Mouse (Mus musculus): ENCODE measurements around the gene Pax3. TPM values are rescaled to one million over a fixed set of nuclear protein-coding genes. Genes with fewer than 3 reads are reported as not detected.

The Pax3 gene
- polyA plus RNA-seq, 1 experiment: 0.10 TPM

- Histone ChIP-seq H3K79me2 (ENCODE audit: control insufficient read depth, insufficient read depth) (no peaks in the 10 kb centered on the region), H3K27me3 (ENCODE audit: control insufficient read depth, insufficient read depth, insufficient read length) (no peaks in the 10 kb centered on the region), H3ac (ENCODE audit: control insufficient read depth, insufficient read length) (no peak overlapping the region), H3K4me2 (ENCODE audit: low read depth) (no peak overlapping the region), H3K36me3 (ENCODE audit: control insufficient read depth, insufficient read depth) (no peaks in the 10 kb centered on the region), H3K4me3 (no peak overlapping the region)
- TF ChIP-seq POLR2A (IDR thresholded peaks at IDR 0.05; ENCODE audit: insufficient read length, low read depth) (no peak), MYOG (IDR thresholded peaks at IDR 0.05; ENCODE audit: control insufficient read depth in 1 of 3, insufficient read depth in 1 of 3, insufficient read length in 2 of 3, low read depth in 2 of 3) (no peak), SRF (IDR thresholded peaks at IDR 0.05; ENCODE audit: control insufficient read depth, insufficient read length, low read depth) (no peak), POLR2AphosphoS2 (IDR thresholded peaks at IDR 0.05; ENCODE audit: insufficient read length, low read depth) (no peak), USF1 (IDR thresholded peaks at IDR 0.05; ENCODE audit: low read depth) (no peak), CEBPB (IDR thresholded peaks at IDR 0.05; ENCODE audit: insufficient read depth, poor library complexity, severe bottlenecking) (no peak), MYOD1 (IDR thresholded peaks at IDR 0.05; ENCODE audit: control insufficient read depth in 1 of 3, insufficient read length in 2 of 3, low read depth in 2 of 3) (no peak), REST (IDR thresholded peaks at IDR 0.05; ENCODE audit: insufficient read depth, insufficient read length) (no peak), E2F4 (IDR thresholded peaks at IDR 0.05; ENCODE audit: insufficient read depth) (no peak), TCF3 (IDR thresholded peaks at IDR 0.05; ENCODE audit: insufficient read length, low read depth) (no peak), TCF12 (IDR thresholded peaks at IDR 0.05; ENCODE audit: insufficient read depth, poor library complexity, severe bottlenecking) (no peak)
Observed at GRCm38 (mm10) chr1:78195145-78195544, 1.8 kb downstream of the Pax3 start.

DNA sequence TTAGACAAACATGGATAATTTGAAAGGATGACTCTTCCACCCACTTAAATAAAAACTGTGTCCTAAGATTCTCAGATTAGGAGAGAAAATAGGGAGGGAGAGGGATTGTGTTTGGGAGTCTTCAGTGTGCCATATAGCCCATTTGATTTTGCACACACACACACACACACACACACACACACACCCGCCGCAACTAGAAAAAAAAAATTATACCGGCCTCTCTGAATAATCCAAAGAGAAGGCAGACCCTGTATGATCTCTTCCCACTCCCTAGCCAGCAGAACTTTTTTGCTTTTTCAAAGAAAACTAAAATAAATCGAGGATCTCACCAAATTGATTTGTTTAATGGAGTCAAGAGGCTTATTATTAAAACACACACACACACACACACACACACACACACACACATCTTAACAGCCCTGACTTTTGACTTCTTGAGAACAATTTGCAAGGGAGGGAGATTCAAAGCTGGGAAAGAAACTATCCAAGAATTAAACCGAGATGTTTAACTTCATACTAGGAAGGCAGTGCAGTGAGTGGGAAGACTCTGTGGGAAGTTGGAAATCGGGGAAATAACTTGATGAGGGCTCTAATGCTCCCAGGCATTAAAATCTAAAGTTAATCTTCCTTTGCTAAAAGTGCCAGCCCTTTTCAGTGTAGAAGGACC, 2.4 kb downstream of the Pax3 start:
- Histone ChIP-seq H3K79me2 (ENCODE audit: control insufficient read depth, insufficient read depth) (no peaks in the 10 kb centered on the region), H3K4me3 (no peak overlapping the region), H3K36me3 (ENCODE audit: control insufficient read depth, insufficient read depth) (no peaks in the 10 kb centered on the region), H3K27me3 (ENCODE audit: control insufficient read depth, insufficient read depth, insufficient read length) (no peaks in the 10 kb centered on the region), H3K4me2 (ENCODE audit: low read depth) (no peak overlapping the region), H3ac (ENCODE audit: control insufficient read depth, insufficient read length) (no peak overlapping the region)
- no peak for TF ChIP-seq TCF3 (IDR thresholded peaks at IDR 0.05; ENCODE audit: insufficient read length, low read depth)
- TF ChIP-seq SRF (IDR thresholded peaks at IDR 0.05; ENCODE audit: control insufficient read depth, insufficient read length, low read depth): no peak
- no peak for TF ChIP-seq MAX (IDR thresholded peaks at IDR 0.05; ENCODE audit: low read depth)
- TF ChIP-seq REST (IDR thresholded peaks at IDR 0.05; ENCODE audit: insufficient read depth, insufficient read length): no peak
- TF ChIP-seq CEBPB (IDR thresholded peaks at IDR 0.05; ENCODE audit: insufficient read depth, poor library complexity, severe bottlenecking): no peak
- TF ChIP-seq MYOG (IDR thresholded peaks at IDR 0.05; ENCODE audit: control insufficient read depth in 1 of 3, insufficient read depth in 1 of 3, insufficient read length in 2 of 3, low read depth in 2 of 3): no peak
- TF ChIP-seq TCF12 (IDR thresholded peaks at IDR 0.05; ENCODE audit: insufficient read depth, poor library complexity, severe bottlenecking): no peak
- TF ChIP-seq POLR2AphosphoS2 (IDR thresholded peaks at IDR 0.05; ENCODE audit: insufficient read length, low read depth): no peak
- no peak for TF ChIP-seq E2F4 (IDR thresholded peaks at IDR 0.05; ENCODE audit: insufficient read depth)
- no peak for TF ChIP-seq USF1 (IDR thresholded peaks at IDR 0.05; ENCODE audit: low read depth)
- no peak for TF ChIP-seq MYOD1 (IDR thresholded peaks at IDR 0.05; ENCODE audit: control insufficient read depth in 1 of 3, insufficient read length in 2 of 3, low read depth in 2 of 3)
- no peak for TF ChIP-seq POLR2A (IDR thresholded peaks at IDR 0.05; ENCODE audit: insufficient read length, low read depth)

- Histone ChIP-seq H3K36me3 (ENCODE audit: control insufficient read depth, insufficient read depth) (no peaks in the 10 kb centered on the region), H3ac (ENCODE audit: control insufficient read depth, insufficient read length) (no peak overlapping the region), H3K27me3 (ENCODE audit: control insufficient read depth, insufficient read depth, insufficient read length) (no peaks in the 10 kb centered on the region), H3K4me2 (ENCODE audit: low read depth) (peak overlapping the region; percentile 51), H3K79me2 (ENCODE audit: control insufficient read depth, insufficient read depth) (no peaks in the 10 kb centered on the region), H3K4me3 (no peak overlapping the region)
- no peak for TF ChIP-seq CEBPB (IDR thresholded peaks at IDR 0.05; ENCODE audit: insufficient read depth, poor library complexity, severe bottlenecking)
- TF ChIP-seq MYOD1 (IDR thresholded peaks at IDR 0.05; ENCODE audit: control insufficient read depth in 1 of 3, insufficient read length in 2 of 3, low read depth in 2 of 3): no peak
- no peak for TF ChIP-seq REST (IDR thresholded peaks at IDR 0.05; ENCODE audit: insufficient read depth, insufficient read length)
- no peak for TF ChIP-seq TCF12 (IDR thresholded peaks at IDR 0.05; ENCODE audit: insufficient read depth, poor library complexity, severe bottlenecking)
- no peak for TF ChIP-seq POLR2A (IDR thresholded peaks at IDR 0.05; ENCODE audit: insufficient read length, low read depth)
Observed at GRCm38 (mm10) chr1:78193465-78193991, 3.4 kb downstream of the Pax3 start.

DNA sequence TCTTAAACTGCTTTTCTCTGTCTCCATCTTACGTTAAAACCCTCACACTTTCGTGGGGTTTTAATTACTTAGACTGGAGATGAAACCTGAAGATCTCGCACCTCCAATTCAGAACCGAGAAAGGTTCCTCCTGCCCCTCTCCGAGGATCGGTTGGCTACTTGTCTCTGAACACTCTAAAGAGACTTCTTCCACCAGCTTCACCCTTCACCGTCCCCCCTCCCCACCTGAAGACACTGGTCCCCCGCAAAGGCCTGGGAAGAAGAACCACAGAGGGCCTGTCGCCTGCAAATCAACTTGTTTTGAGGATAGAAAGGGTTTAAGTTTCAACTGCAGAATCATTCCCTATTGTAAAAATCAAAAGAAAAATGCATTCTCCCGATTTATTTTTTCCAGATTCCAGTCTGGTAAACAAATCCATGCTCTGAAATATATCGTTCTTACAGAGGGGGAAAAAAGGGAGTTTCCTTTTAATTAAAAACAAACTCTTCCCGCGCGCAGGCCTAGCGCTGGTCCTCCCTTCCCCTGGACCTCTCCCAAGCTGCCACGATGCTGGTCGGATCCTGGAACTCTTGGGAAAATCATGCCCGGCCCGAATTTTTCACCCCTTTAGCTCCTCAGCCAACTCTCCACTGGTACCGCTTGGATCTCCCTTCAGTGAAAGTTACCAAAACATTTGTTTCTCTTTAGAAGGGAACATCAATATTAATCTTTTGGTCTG, 4.0 kb downstream of the Pax3 start:
- Histone ChIP-seq H3ac (ENCODE audit: control insufficient read depth, insufficient read length) (no peak overlapping the region), H3K4me3 (no peak overlapping the region), H3K79me2 (ENCODE audit: control insufficient read depth, insufficient read depth) (no peaks in the 10 kb centered on the region), H3K4me2 (ENCODE audit: low read depth) (no peak overlapping the region), H3K27me3 (ENCODE audit: control insufficient read depth, insufficient read depth, insufficient read length) (no peaks in the 10 kb centered on the region), H3K36me3 (ENCODE audit: control insufficient read depth, insufficient read depth) (no peaks in the 10 kb centered on the region)
- TF ChIP-seq REST (IDR thresholded peaks at IDR 0.05; ENCODE audit: insufficient read depth, insufficient read length) (no peak), MYOD1 (IDR thresholded peaks at IDR 0.05; ENCODE audit: control insufficient read depth in 1 of 3, insufficient read length in 2 of 3, low read depth in 2 of 3) (no peak), MAX (IDR thresholded peaks at IDR 0.05; ENCODE audit: low read depth) (no peak), POLR2AphosphoS2 (IDR thresholded peaks at IDR 0.05; ENCODE audit: insufficient read length, low read depth) (no peak), MYOG (IDR thresholded peaks at IDR 0.05; ENCODE audit: control insufficient read depth in 1 of 3, insufficient read depth in 1 of 3, insufficient read length in 2 of 3, low read depth in 2 of 3) (no peak), TCF12 (IDR thresholded peaks at IDR 0.05; ENCODE audit: insufficient read depth, poor library complexity, severe bottlenecking) (no peak), CEBPB (IDR thresholded peaks at IDR 0.05; ENCODE audit: insufficient read depth, poor library complexity, severe bottlenecking) (no peak), E2F4 (IDR thresholded peaks at IDR 0.05; ENCODE audit: insufficient read depth) (no peak), SRF (IDR thresholded peaks at IDR 0.05; ENCODE audit: control insufficient read depth, insufficient read length, low read depth) (no peak)
